Mouse (Mus musculus): ENCODE data around the gene Ccdc82.

Gene Ccdc82

DNA sequence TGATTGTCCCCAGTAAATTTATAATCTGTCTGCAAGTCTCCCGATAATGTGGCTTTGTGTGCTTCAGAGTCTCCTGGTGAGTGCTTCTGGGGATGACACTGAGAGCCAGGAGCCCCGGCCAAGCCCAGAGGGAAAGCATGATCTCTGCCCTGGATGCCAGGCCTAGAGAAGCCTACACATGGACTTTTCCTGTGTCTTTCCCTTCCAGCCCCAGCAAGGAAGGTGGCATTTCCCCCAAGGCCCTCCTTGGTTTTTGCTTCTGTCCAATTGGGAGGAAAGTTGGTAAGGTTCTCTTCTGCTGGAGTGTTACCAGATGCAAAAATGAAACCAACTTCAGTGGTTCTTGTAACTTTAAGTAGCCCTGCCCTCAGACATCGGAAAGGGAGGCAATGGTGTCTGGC is 53.3 kb downstream of the Ccdc82 start:
- DNase-seq = peak in 1 of 2 experiments; percentile 23

DNA sequence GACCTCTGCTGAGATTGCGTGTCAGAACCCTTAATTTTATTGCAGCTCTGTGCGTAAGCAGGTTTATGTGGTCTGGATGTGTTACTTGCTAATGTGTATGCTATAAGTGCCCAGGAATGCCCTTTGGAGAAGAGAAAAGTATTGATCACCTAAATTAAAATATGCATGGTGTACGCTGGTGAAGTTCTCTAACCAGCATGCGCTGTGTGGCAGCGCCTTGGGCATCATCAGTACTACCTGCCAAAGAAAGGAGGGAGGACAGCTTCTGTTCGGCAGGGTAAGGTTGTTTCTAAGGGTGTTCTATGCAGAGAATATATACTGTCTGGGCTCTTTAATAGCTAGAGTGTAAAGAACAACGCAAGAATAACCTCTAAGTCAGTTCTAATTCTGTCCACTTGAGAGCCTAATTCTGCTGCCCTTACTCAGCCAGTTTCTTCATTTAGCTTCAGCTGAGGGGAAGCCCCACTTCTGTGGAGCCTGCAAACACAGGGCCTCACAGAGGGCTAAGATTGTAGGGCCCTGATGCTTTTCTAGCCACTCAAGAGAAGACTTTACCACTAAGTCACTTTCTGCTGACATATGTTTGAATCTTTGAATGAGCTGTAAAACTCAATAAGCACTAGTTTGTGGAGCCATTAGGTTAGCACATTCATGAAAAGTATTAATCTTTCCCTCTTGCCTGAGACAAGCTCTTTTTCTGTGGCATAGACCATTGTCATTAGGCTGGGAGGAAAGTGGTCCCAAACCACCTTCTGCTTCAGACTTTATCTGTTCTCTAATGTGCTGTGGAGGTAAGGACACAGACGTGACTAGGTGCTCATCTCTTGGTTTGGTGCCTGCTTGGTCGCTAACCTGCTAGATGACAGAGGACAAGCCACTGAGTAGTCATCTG is 54.4 kb downstream of the Ccdc82 start:
- DNase-seq = no peak

DNA sequence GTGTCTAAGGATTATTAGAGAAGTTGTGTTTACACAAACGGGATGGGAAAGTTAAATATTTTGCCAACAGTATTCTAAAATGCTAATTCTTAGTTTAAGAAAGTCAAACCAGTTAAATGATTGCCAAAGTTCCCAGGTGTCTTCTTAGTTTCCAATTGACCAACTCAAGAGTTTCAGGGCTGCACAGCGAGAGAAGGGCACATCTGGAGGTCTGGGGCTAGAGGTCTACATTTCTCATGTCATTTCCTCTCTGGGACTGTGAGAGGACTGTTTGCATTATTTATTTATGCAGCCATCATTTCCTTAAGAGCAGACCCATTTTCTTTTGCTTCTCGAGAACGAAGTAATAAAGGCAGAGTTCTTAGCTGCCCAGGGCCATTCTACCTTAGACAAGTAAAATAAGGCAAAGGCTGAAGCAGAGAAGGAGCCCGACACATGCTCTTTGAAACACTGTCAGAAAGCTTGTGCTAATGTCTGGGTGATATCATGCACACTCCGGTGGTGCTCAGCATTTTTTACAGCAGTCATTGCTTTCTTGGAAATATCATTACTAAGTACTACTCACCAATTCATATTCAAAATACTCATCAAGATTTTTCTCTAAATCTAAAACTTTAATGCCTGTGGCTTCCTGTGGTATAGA is 55.5 kb downstream of the Ccdc82 start:
- DNase-seq = no peak

DNA sequence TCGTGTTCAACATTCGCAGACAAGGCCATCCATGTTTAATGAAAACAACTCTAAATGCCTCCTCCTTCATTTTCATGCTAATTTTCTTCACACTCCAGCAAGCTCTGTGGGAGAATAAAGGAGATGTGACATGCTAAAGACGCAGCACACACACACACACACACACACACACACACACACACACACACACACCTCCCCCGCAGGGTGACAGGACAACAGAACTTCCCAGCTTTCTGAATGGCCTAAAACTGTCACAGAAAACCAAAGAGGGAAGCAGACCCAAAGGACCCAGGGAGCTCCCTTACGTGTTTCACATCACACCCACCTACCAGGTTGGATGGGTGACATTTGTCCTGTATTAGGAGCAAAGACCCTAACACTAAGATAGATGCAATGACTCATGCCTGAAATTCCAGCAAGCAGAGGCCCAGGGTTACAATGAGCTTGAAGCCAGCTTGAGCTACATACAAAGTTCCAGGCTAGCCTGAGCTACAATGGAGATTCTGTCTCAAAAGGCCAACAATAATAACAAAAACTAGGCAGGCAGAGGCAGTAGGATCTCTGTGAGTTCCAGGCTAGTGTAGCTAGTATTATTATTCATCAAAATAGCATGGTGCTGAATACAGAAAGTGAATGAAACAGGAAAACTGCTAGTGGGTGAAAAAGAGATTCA is 56.5 kb downstream of the Ccdc82 start:
- DNase-seq = no peak

DNA sequence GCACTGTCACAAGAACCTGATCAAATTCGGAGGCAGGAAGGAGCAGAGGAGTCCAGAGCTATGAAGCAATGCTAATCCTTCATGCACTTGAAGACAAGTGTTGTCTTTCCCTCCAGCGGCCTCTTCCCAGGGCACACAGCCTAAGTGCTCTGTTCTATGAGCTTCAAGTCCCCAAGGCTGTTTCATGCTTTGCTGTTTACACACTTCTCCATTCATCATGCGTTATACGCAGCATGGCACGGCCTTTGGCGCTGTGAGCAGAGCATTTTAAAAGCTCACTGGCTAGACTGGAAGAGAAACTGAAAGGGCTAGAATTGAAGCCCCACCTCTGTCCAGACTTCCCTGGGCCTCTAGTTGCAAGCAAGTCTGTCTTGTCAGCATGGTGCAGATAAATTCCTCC is 57.2 kb downstream of the Ccdc82 start:
- peak; percentile 53 to 55 for DNase-seq

DNA sequence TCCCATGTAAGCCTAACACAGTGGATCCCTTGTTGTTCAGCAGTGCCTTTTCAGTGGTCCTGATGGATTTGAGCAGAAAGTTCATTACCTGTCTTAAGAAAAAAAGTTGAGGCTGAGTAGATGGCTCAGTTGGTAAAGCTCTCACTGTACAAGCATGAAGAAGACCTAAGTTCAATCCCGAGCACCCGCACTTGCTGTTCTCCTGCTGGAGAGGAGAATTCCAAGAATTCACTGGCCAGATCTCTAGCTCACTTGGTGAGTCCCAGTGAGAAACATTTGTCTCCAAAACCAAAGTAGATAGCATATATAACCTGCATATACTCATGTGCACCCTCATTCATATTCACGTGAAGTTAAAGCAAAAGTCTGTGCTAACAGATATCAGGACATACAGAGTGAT is 59.7 kb downstream of the Ccdc82 start:
- no peak for DNase-seq

DNA sequence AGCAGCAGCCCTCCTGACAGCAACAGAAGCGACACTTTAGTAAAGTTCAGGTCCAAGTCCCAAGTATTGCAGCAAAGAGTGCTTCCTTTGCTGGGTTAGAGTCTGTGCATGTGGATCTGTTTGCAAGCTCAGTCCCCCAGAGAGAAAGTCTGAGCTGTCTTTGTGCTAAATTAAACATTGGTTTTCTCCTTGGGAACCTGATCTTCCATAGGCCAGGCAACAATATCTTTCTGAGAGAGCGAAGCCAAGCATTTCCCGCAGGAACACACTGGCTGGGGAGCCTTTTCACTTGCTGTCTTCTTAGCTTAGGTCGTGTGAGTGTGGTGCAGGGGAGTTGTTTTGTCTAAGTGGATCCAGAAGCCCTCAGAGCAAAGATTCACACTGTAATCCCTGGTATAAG is 60.5 kb downstream of the Ccdc82 start:
- no peak for DNase-seq

DNA sequence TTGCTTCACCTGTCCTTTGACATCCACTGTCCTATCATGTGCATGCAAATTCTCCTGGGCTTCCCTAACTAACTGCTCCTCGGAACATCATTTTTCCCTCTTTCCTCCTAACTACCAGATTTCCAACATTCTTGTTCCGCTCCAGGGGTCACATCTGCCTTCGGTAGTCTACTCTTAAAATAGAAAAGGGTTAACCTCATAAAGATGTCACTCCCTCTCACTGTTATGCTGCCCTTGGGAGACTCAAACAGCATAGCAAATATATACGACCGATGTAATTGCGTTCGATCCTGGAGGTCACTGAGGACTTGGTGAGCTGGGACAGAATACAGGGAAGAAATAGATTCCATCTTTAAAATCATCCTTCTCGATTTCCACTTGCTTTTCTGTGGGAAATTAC is 62.0 kb downstream of the Ccdc82 start:
- no peak for DNase-seq

DNA sequence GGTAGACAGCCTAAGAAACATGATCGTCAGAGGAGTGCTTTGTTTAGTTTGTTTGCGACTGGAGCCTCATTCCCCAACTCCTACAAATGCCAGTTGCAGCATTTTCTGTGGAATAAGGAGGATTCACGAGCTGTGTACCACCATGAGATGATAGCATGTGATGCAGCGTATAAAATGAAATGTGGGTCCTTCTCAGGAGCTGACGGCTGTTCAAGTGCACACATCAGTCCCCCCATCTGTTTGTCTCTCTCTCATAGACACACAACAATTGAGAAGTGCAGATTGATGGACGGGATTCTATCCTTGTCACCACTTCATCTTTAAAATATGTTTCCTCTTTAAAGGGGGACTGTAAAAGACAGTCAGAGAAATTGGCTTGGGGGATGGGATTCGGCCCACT is 63.1 kb downstream of the Ccdc82 start:
- DNase-seq = no peak

DNA sequence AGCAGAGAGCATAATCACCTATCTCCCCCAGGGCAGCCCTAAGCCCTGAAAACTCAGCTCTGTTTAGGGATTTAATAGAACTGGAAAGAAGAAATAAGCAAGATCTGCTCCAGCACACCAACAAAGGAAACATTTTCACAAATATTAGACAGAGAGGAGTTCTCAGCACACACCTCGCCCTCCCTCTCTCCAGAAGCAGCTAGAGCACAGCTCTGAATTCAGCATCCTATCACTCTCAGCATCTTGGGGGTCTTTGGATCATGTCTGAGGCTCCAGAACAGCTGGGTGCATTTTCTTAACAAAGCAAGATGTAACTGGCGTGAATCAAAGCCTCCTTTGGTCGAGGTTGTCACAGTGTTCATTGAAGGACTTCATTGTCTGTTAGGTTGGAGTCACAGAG is 63.5 kb downstream of the Ccdc82 start:
- no peak for DNase-seq

DNA sequence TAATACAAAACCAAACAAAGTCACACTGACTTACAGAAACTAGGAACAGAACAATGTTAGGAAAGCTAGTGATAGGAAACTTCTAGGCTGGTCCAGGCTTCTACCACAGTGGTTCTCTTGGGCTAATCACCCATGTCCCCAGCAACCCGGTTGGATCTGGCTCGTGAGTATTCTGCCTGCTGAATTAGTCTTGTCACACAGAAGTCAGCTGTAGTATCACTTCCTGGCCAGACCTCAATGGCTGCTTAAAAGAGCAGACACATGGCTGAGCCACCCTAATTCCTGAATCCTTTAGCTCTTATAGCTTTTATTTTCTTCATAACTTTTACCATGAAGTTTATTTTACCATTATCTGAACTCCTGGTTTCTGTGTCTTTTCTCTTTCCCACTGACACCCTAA is 64.3 kb downstream of the Ccdc82 start:
- DNase-seq = no peak

DNA sequence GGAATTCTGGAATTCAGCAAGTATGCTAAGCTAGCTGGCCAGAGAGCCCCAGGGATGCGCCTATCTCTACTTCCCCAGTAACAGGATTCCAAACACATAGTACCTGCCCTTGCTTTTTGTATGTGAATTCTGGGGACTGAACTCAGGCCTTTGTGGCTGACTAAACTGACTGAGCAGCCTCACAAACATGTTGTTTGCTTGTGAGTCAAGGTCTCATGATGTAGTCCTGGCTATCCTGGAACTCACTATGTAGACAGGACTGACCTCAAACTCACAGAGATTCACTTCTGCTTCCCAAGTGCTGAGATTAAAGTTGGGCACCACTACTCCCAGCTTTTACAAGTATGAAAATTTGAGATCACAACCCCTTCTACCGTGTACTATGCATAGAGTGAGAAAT is 67.2 kb downstream of the Ccdc82 start:
- DNase-seq = no peak

DNA sequence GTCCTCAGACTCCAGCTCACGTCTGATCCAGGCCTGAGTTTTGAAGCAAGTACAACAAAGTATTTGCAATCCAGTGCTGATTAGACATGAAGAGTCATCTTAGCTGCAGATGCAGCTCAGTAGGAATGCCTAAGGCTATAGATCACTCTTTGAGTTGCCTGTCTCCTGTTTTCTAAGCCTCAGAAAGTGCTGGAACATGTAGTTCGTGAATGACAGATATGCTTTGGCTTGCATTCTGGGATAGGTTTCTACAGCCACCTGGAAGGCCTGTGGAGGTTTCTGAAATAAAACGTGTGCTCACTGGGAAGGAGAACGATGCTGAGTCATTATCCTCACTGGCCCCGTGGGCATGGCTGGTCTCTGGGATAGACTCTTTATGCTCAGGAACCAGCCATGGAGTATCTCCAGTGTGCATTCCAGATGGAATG is 67.8 kb downstream of the Ccdc82 start:
- no peak for DNase-seq

DNA sequence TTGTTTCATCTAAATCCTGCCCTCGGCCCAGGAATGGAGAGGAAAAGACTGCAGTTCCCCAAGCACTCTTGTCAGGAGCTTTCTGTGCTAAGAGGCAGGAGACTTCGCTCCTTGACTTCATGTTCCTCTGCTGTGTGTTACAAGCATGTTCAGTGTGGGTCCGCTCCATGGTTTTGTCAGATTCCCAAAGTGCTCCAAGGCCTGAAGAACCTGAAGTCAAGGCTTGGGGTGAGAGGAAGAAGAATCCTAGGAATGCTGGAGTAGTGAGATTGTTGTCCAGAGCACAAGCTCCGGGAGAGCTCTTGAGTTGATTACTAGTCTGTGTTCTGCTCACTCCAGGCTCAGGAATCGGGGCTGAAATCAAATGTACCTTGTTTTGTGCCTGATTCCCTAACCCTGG is 68.6 kb downstream of the Ccdc82 start:
- DNase-seq = no peak

DNA sequence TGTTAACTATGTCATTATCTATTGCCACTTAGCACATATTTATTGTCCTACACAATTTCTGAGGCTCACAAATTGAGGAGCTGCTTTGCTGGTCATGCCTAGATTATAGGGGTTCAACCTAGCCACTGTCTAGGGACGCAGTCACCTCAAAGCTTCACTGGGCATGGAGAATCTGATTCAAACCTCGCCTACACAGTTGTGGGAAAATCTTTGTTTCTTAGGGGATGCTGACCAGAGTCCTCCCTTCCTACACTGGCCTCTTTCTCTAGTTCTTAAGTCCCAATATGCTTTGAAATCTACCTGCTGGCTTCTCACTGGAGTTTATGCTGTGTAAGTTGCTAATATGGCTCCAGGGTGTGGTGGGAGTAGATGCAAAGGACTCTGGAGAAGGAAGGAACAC is 72.8 kb downstream of the Ccdc82 start:
- DNase-seq = no peak

DNA sequence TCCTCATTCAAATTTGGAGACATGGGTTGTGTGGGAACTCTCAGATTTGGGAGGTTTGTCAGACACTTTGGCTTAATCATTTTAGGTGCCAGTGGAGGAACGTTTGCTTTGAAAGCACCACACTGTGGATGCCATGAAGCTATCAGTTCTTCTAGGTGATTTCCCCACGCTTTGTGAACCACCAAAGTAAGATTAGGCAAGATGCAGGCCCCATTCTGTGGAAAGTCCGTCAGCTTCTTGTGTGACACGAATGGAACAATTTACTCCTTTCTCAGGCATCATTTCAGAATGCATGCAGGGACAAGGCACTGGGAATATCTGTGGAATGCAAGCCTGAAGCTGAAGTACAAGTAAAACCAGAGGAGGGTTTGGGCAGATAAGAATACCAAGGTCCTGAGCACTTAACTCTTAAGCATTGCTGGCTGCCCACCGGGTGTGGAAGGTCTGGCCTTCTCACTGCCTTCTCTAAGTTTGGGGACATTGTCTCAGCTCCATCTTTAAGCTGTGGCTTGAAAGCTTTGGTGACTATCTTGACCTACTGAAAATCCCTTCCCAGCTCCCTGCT is 74.1 kb downstream of the Ccdc82 start:
- DNase-seq = no peak

DNA sequence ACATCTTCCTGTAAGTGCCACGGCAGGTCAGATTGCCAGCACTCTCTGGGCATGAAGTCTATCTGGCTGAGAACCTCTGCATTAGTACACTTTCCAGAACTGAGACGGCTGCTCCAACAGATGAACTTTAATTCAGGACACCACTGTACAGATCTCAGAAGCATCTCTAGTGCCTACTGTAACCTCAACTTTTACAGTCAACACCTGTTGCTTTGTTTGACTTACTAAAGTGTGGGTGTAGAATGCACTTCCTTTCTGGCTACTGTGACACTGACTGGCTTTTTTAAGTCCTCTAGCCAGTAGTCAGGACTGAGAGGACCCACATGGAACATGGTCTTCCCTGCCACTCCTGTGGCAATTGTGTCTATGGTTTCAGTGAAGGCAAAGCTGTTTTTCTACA is 76.3 kb downstream of the Ccdc82 start:
- DNase-seq = no peak

DNA sequence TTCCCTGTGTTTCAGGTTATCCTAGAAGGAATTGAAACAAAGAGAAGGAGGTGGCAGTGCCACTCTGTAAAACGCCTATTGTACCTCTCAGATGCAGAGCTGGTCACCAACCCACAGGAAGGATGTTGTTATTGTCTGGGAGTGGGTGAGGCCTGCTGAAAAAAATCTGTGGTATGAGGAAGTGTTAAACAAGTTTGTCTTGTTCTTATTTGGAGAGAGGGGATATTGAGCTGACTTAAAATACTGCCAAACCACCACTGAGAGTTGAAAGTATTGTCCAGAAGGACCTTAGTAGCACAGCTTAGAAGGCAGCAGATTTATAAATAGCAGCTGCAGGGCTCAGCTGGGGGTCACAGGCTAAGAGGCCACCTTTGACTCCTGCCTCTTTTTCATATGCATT is 76.9 kb downstream of the Ccdc82 start:
- peak in 1 of 2 experiments; percentile 24 for DNase-seq
